Mouse (Mus musculus): ENCODE measurements around the gene Spint3. TPM values are rescaled to one million over a fixed set of nuclear protein-coding genes. Genes with fewer than 3 reads are reported as not detected.

Spint3 gene
- polyA plus RNA-seq, 1 experiment from 2014 or later, result not detected

- 58% methylated on average over 5 of the region's 5 CpGs for WGBS
- H3K36me3 ChIP-seq (replicated peaks), result no peaks in the 10 kb centered on the region
Measured at GRCm38 (mm10) chr2:164544454-164545097, 28.7 kb downstream of the Spint3 start.

GRCm38 (mm10) chr2:164543745-164544144 lies 29.5 kb downstream of the Spint3 start:
- H3K4me1 ChIP-seq, result peaks cover 12% of the 10 kb centered on the region; the same call in 1 of the 2 replicates
- no peaks in the 10 kb centered on the region; the same call in 1 of the 2 replicates for H3K9me3 ChIP-seq
- no peaks in the 10 kb centered on the region for H3K36me3 ChIP-seq (replicated peaks)
- DNase-seq (ENCODE audit: extremely low spot score, low spot score), result no peak
- no peak overlapping the region for H3K4me3 ChIP-seq
- H3K27me3 ChIP-seq (ENCODE audit: poor library complexity, severe bottlenecking), result no peaks in the 10 kb centered on the region
- no peak overlapping the region for H3K27ac ChIP-seq
- 71% methylated on average over 2 of the region's 2 CpGs for WGBS

More at GRCm38 (mm10) chr2:164544454-164545097, 28.7 kb downstream of the Spint3 start:
- H3K4me1 ChIP-seq, result peaks cover 15% of the 10 kb centered on the region
- H3K27ac ChIP-seq, result no peak overlapping the region
- no peaks in the 10 kb centered on the region; the same call in 1 of the 2 replicates for H3K9me3 ChIP-seq
- no peaks in the 10 kb centered on the region for H3K27me3 ChIP-seq (ENCODE audit: poor library complexity, severe bottlenecking)
- H3K4me3 ChIP-seq, result no peak overlapping the region
- no peak for DNase-seq (ENCODE audit: extremely low spot score, low spot score)

GRCm38 (mm10) chr2:164542598-164542997 lies 30.7 kb downstream of the Spint3 start:
- no peaks in the 10 kb centered on the region for H3K36me3 ChIP-seq (replicated peaks)
- H3K9me3 ChIP-seq, result no peaks in the 10 kb centered on the region; the same call in 1 of the 2 replicates
- no peak overlapping the region for H3K4me3 ChIP-seq
- no peak overlapping the region for H3K27ac ChIP-seq
- DNase-seq (ENCODE audit: extremely low spot score, low spot score), result no peak
- WGBS, result 91% methylated on average over 7 of the region's 7 CpGs
- no peaks in the 10 kb centered on the region for H3K27me3 ChIP-seq (ENCODE audit: poor library complexity, severe bottlenecking)
- peaks cover 12% of the 10 kb centered on the region; the same call in 1 of the 2 replicates for H3K4me1 ChIP-seq

GRCm38 (mm10) chr2:164542132-164542531 lies 31.1 kb downstream of the Spint3 start:
- Histone ChIP-seq H3K4me3 (no peak overlapping the region), H3K4me1 (peaks cover 12% of the 10 kb centered on the region; the same call in 1 of the 2 replicates), H3K27me3 (ENCODE audit: poor library complexity, severe bottlenecking) (no peaks in the 10 kb centered on the region), H3K27ac (no peak overlapping the region), H3K36me3 (replicated peaks) (no peaks in the 10 kb centered on the region), H3K9me3 (no peaks in the 10 kb centered on the region; the same call in 1 of the 2 replicates)
- WGBS, result 73% methylated on average over 5 of the region's 5 CpGs
- DNase-seq (ENCODE audit: extremely low spot score, low spot score), result no peak

- 41% methylated on average over 8 of the region's 8 CpGs for WGBS
- no peak for DNase-seq (ENCODE audit: extremely low spot score, low spot score)
- H3K4me1 ChIP-seq, result peaks cover 12% of the 10 kb centered on the region; the same call in 1 of the 2 replicates
- H3K27me3 ChIP-seq (ENCODE audit: poor library complexity, severe bottlenecking), result no peaks in the 10 kb centered on the region
- H3K9me3 ChIP-seq, result no peaks in the 10 kb centered on the region; the same call in 1 of the 2 replicates
- H3K4me3 ChIP-seq, result no peak overlapping the region
- H3K36me3 ChIP-seq (replicated peaks), result no peaks in the 10 kb centered on the region
- no peak overlapping the region for H3K27ac ChIP-seq
Measured at GRCm38 (mm10) chr2:164540652-164541427, 32.4 kb downstream of the Spint3 start.

GRCm38 (mm10) chr2:164537003-164537402 lies 36.3 kb downstream of the Spint3 start:
- 85% methylated on average over 4 of the region's 4 CpGs for WGBS
- H3K4me1 ChIP-seq, result 0 out of 2 replicates have a peak, but pooled peaks cover 8% of the 10 kb centered on the region
- H3K9me3 ChIP-seq, result no peaks in the 10 kb centered on the region
- H3K4me3 ChIP-seq, result no peak overlapping the region
- H3K27ac ChIP-seq, result no peak overlapping the region
- no peaks in the 10 kb centered on the region for H3K36me3 ChIP-seq (replicated peaks)
- no peak for DNase-seq (ENCODE audit: extremely low spot score, low spot score)
- no peaks in the 10 kb centered on the region for H3K27me3 ChIP-seq (ENCODE audit: poor library complexity, severe bottlenecking)

GRCm38 (mm10) chr2:164534315-164534714 lies 38.9 kb downstream of the Spint3 start:
- DNase-seq (ENCODE audit: extremely low spot score, low spot score), result no peak
- WGBS, result 82% methylated on average over 10 of the region's 10 CpGs
- H3K4me1 ChIP-seq, result no peaks in the 10 kb centered on the region
- H3K4me3 ChIP-seq, result no peak overlapping the region
- H3K36me3 ChIP-seq (replicated peaks), result no peaks in the 10 kb centered on the region
- H3K9me3 ChIP-seq, result no peaks in the 10 kb centered on the region
- H3K27me3 ChIP-seq (ENCODE audit: poor library complexity, severe bottlenecking), result no peaks in the 10 kb centered on the region; the same call in 1 of the 2 replicates
- H3K27ac ChIP-seq, result no peak overlapping the region

GRCm38 (mm10) chr2:164531169-164531568 lies 42.1 kb downstream of the Spint3 start:
- Histone ChIP-seq H3K4me1 (no peaks in the 10 kb centered on the region), H3K36me3 (replicated peaks) (no peaks in the 10 kb centered on the region), H3K9me3 (peaks cover 10% of the 10 kb centered on the region), H3K27ac (no peak overlapping the region), H3K4me3 (no peak overlapping the region), H3K27me3 (ENCODE audit: poor library complexity, severe bottlenecking) (no peaks in the 10 kb centered on the region; the same call in 1 of the 2 replicates)
- 5% methylated on average over 3 of the region's 3 CpGs for WGBS
- DNase-seq (ENCODE audit: extremely low spot score, low spot score), result peak; percentile 74

GRCm38 (mm10) chr2:164528557-164528956 lies 44.7 kb downstream of the Spint3 start:
- Histone ChIP-seq H3K9me3 (peaks cover 13% of the 10 kb centered on the region), H3K27ac (no peak overlapping the region), H3K27me3 (ENCODE audit: poor library complexity, severe bottlenecking) (no peaks in the 10 kb centered on the region; the same call in 1 of the 2 replicates), H3K4me1 (no peaks in the 10 kb centered on the region), H3K4me3 (no peak overlapping the region), H3K36me3 (replicated peaks) (no peaks in the 10 kb centered on the region)
- WGBS, result 63% methylated on average over 5 of the region's 5 CpGs
- no peak for DNase-seq (ENCODE audit: extremely low spot score, low spot score)

GRCm38 (mm10) chr2:164523301-164523773 lies 49.9 kb downstream of the Spint3 start:
- WGBS, result 90% methylated on average over 10 of the region's 10 CpGs
- no peak overlapping the region for H3K27ac ChIP-seq
- H3K27me3 ChIP-seq (ENCODE audit: poor library complexity, severe bottlenecking), result peaks cover 9% of the 10 kb centered on the region
- H3K4me1 ChIP-seq, result peaks cover 7% of the 10 kb centered on the region
- peaks cover 13% of the 10 kb centered on the region for H3K9me3 ChIP-seq
- DNase-seq (ENCODE audit: extremely low spot score, low spot score), result no peak
- H3K36me3 ChIP-seq (replicated peaks), result no peaks in the 10 kb centered on the region
- no peak overlapping the region for H3K4me3 ChIP-seq

- Histone ChIP-seq H3K36me3 (replicated peaks) (no peaks in the 10 kb centered on the region), H3K4me3 (no peak overlapping the region), H3K27me3 (ENCODE audit: poor library complexity, severe bottlenecking) (peaks cover 9% of the 10 kb centered on the region), H3K27ac (no peak overlapping the region), H3K9me3 (peaks cover 13% of the 10 kb centered on the region), H3K4me1 (peaks cover 7% of the 10 kb centered on the region)
- no peak for DNase-seq (ENCODE audit: extremely low spot score, low spot score)
- WGBS, result 24% methylated on average over 8 of the region's 8 CpGs
Measured at GRCm38 (mm10) chr2:164522280-164522679, 51.0 kb downstream of the Spint3 start.

- Histone ChIP-seq H3K27ac (no peak overlapping the region), H3K27me3 (ENCODE audit: poor library complexity, severe bottlenecking) (peaks cover 9% of the 10 kb centered on the region), H3K4me3 (no peak overlapping the region), H3K9me3 (peaks cover 9% of the 10 kb centered on the region), H3K4me1 (peaks cover 7% of the 10 kb centered on the region), H3K36me3 (replicated peaks) (no peaks in the 10 kb centered on the region)
- DNase-seq (ENCODE audit: extremely low spot score, low spot score), result no peak
- WGBS, result 18% methylated on average over 11 of the region's 11 CpGs
Measured at GRCm38 (mm10) chr2:164521841-164522240, 51.4 kb downstream of the Spint3 start.

- Histone ChIP-seq H3K27me3 (ENCODE audit: poor library complexity, severe bottlenecking) (peaks cover 9% of the 10 kb centered on the region), H3K4me1 (peaks cover 7% of the 10 kb centered on the region), H3K4me3 (no peak overlapping the region), H3K27ac (no peak overlapping the region), H3K9me3 (0 out of 2 replicates have a peak, but pooled peaks cover 3% of the 10 kb centered on the region), H3K36me3 (replicated peaks) (no peaks in the 10 kb centered on the region)
- DNase-seq (ENCODE audit: extremely low spot score, low spot score), result peak; percentile 45
- WGBS, result 13% methylated on average over 3 of the region's 3 CpGs
Measured at GRCm38 (mm10) chr2:164520782-164521181, 52.5 kb downstream of the Spint3 start.

All from forebrain, embryonic 10.5 days (tissue).